Mouse (Mus musculus) urinary bladder, postnatal 10 days (tissue): ENCODE data around the gene Ttc4.

Experiments used
- DNase-seq: peaks from one replicate; pipeline ENCODE4 v3.0.0; 2022; ENCODE audit warnings: low spot score

The Ttc4 gene

GRCm38 (mm10) chr4:106650833-106651527 lies 27.8 kb downstream of the Ttc4 start, which contains the start of gene Pars2:
TSS of gene Pars2 (plus strand) at chr4:106651069.
- DNase-seq: peak; percentile 92

- no peak for DNase-seq
Observed at GRCm38 (mm10) chr4:106647137-106647536, 31.6 kb downstream of the Ttc4 start.

GRCm38 (mm10) chr4:106645797-106646196 lies 32.9 kb downstream of the Ttc4 start:
- DNase-seq: no peak

GRCm38 (mm10) chr4:106644218-106644610 lies 34.5 kb downstream of the Ttc4 start:
- no peak for DNase-seq

- DNase-seq: no peak
Observed at GRCm38 (mm10) chr4:106643483-106644217, 35.1 kb downstream of the Ttc4 start.

GRCm38 (mm10) chr4:106634086-106634479 lies 44.7 kb downstream of the Ttc4 start:
- no peak for DNase-seq

- DNase-seq: no peak
Observed at GRCm38 (mm10) chr4:106633281-106634085, 45.3 kb downstream of the Ttc4 start.

GRCm38 (mm10) chr4:106632313-106632712 lies 46.4 kb downstream of the Ttc4 start:
- DNase-seq: no peak

- no peak for DNase-seq
Observed at GRCm38 (mm10) chr4:106630333-106631220, 48.2 kb downstream of the Ttc4 start.

GRCm38 (mm10) chr4:106629374-106629773 lies 49.4 kb downstream of the Ttc4 start:
- DNase-seq: no peak

- no peak for DNase-seq
Observed at GRCm38 (mm10) chr4:106628650-106629360, 49.9 kb downstream of the Ttc4 start.

GRCm38 (mm10) chr4:106627809-106628208 lies 50.9 kb downstream of the Ttc4 start:
- no peak for DNase-seq

GRCm38 (mm10) chr4:106624271-106624670 lies 54.5 kb downstream of the Ttc4 start:
- DNase-seq: no peak

- DNase-seq: no peak
Observed at GRCm38 (mm10) chr4:106622712-106623111, 56.0 kb downstream of the Ttc4 start.

GRCm38 (mm10) chr4:106622030-106622493 lies 56.7 kb downstream of the Ttc4 start, which contains the start of gene Ttc22:
TSS of gene Ttc22 (plus strand) at chr4:106622432.
- DNase-seq: no peak

- no peak for DNase-seq
Observed at GRCm38 (mm10) chr4:106621428-106621827, 57.3 kb downstream of the Ttc4 start.

GRCm38 (mm10) chr4:106618898-106619297 lies 59.8 kb downstream of the Ttc4 start:
- no peak for DNase-seq

GRCm38 (mm10) chr4:106617056-106617455 lies 61.7 kb downstream of the Ttc4 start, which contains the start of gene Lexm:
TSS of gene Lexm (minus strand) at chr4:106617241.
- DNase-seq: no peak

- no peak for DNase-seq
Observed at GRCm38 (mm10) chr4:106615637-106616036, 63.1 kb downstream of the Ttc4 start.

GRCm38 (mm10) chr4:106614881-106615280 lies 63.9 kb downstream of the Ttc4 start:
- no peak for DNase-seq
